Mouse (Mus musculus): Measurements from ENCODE around the gene Ttc21a.

Gene Ttc21a

GRCm38 (mm10) chr9:119941407-119941806 lies 4.0 kb downstream of the Ttc21a start:
- no peak for DNase-seq (ENCODE audit: low spot score)

GRCm38 (mm10) chr9:119941861-119942260 lies 4.5 kb downstream of the Ttc21a start:
- DNase-seq (ENCODE audit: low spot score), result no peak

- no peak for DNase-seq (ENCODE audit: low spot score)
Measured at GRCm38 (mm10) chr9:119943326-119943725, 5.9 kb downstream of the Ttc21a start.

GRCm38 (mm10) chr9:119945173-119945900 lies 7.9 kb downstream of the Ttc21a start:
- peak; percentile 71 for DNase-seq (ENCODE audit: low spot score)

GRCm38 (mm10) chr9:119948804-119949203 lies 11.4 kb downstream of the Ttc21a start:
- DNase-seq (ENCODE audit: low spot score), result no peak

GRCm38 (mm10) chr9:119950434-119950833 lies 13.0 kb downstream of the Ttc21a start:
- no peak for DNase-seq (ENCODE audit: low spot score)

- DNase-seq (ENCODE audit: low spot score), result no peak
Measured at GRCm38 (mm10) chr9:119951388-119951787, 14.0 kb downstream of the Ttc21a start.

- DNase-seq (ENCODE audit: low spot score), result no peak
Measured at GRCm38 (mm10) chr9:119958835-119959234, 21.4 kb downstream of the Ttc21a start.

GRCm38 (mm10) chr9:119962216-119962615 lies 24.8 kb downstream of the Ttc21a start:
- no peak for DNase-seq (ENCODE audit: low spot score)

- DNase-seq (ENCODE audit: low spot score), result peak; percentile 85
Measured at GRCm38 (mm10) chr9:119962987-119963667, 25.7 kb downstream of the Ttc21a start.

- DNase-seq (ENCODE audit: low spot score), result no peak
Measured at GRCm38 (mm10) chr9:119964206-119964605, 26.8 kb downstream of the Ttc21a start.

GRCm38 (mm10) chr9:119965186-119965585 lies 27.8 kb downstream of the Ttc21a start:
- no peak for DNase-seq (ENCODE audit: low spot score)

GRCm38 (mm10) chr9:119966221-119966910 lies 29.0 kb downstream of the Ttc21a start:
- DNase-seq (ENCODE audit: low spot score), result no peak

GRCm38 (mm10) chr9:119969811-119970210 lies 32.4 kb downstream of the Ttc21a start:
- no peak for DNase-seq (ENCODE audit: low spot score)

GRCm38 (mm10) chr9:119970221-119970620 lies 32.8 kb downstream of the Ttc21a start:
- DNase-seq (ENCODE audit: low spot score), result peak; percentile 88

GRCm38 (mm10) chr9:119970763-119971656 lies 33.6 kb downstream of the Ttc21a start:
- no peak for DNase-seq (ENCODE audit: low spot score)

GRCm38 (mm10) chr9:119972166-119972565 lies 34.8 kb downstream of the Ttc21a start:
- DNase-seq (ENCODE audit: low spot score), result no peak

- DNase-seq (ENCODE audit: low spot score), result peak; percentile 45
Measured at GRCm38 (mm10) chr9:119972582-119972981, 35.2 kb downstream of the Ttc21a start.

GRCm38 (mm10) chr9:119973281-119973680 lies 35.9 kb downstream of the Ttc21a start:
- peak; percentile 40 for DNase-seq (ENCODE audit: low spot score)

- peak; percentile 69 for DNase-seq (ENCODE audit: low spot score)
Measured at GRCm38 (mm10) chr9:119973869-119974520, 36.6 kb downstream of the Ttc21a start.

- DNase-seq (ENCODE audit: low spot score), result peak; percentile 53
Measured at GRCm38 (mm10) chr9:119974609-119975008, 37.2 kb downstream of the Ttc21a start.
